Mouse (Mus musculus): Measurements from ENCODE around the gene Fxyd6. TPM values are rescaled to one million over a fixed set of nuclear protein-coding genes. Genes with fewer than 3 reads are reported as not detected.

The Fxyd6 gene
- total and polyA plus RNA-seq, 2 experiments = 0.46 to 0.56 TPM

GRCm38 (mm10) chr9:45444251-45444798 lies 74.3 kb downstream of the Fxyd6 start:
- H3K27ac ChIP-seq (replicated peaks; ENCODE audit: insufficient read depth, low read depth, low read length) = no peak overlapping the region
- H3K4me3 ChIP-seq (ENCODE audit: insufficient read depth, low read depth, low read length) = no peak overlapping the region
- TF ChIP-seq POLR2A (IDR thresholded peaks at IDR 0.05; ENCODE audit: extremely low read depth, insufficient read depth, low read length) (no peak), CTCF (IDR thresholded peaks at IDR 0.05; ENCODE audit: low read depth, low read length) (no peak)
- no peaks in the 10 kb centered on the region for H3K36me3 ChIP-seq (ENCODE audit: control insufficient read depth, insufficient read depth, low read length)
- no peak for DNase-seq (ENCODE audit: extremely low read depth, low read depth, low spot score)
- no peaks in the 10 kb centered on the region for H3K27me3 ChIP-seq (ENCODE audit: control insufficient read depth, insufficient read depth, low read length)
- H3K4me1 ChIP-seq (ENCODE audit: control insufficient read depth, insufficient read depth, low read length) = no peaks in the 10 kb centered on the region
- 71% methylated on average over 5 of the region's 5 CpGs for WGBS
- H3K79me2 ChIP-seq (ENCODE audit: control insufficient read depth, insufficient read depth, low read length) = no peaks in the 10 kb centered on the region
- H3K9ac ChIP-seq (ENCODE audit: low read depth, low read length) = no peak overlapping the region

Other genes starting within 250 kb of the Fxyd6 start
- 0.07 and 0.28 TPM in 2 replicates for gene Scn4b, start 231.8 kb upstream of the Fxyd6 start, total RNA-seq (2014; rRNA removed)
- gene Scn4b, start 231.8 kb upstream of the Fxyd6 start, polyA plus RNA-seq (2012; rRNA removed) = 0.02 and 0.07 TPM in 2 replicates
- gene BC049352, start 188.2 kb upstream of the Fxyd6 start, total RNA-seq (2014; rRNA removed) = 0.55 and 0.60 TPM in 2 replicates
- 0.17 and 0.44 TPM in 2 replicates for gene BC049352, start 188.2 kb upstream of the Fxyd6 start, polyA plus RNA-seq (2012; rRNA removed)
- 0.37 and 1.1 TPM in 2 replicates for gene Tmprss4, start 166.1 kb upstream of the Fxyd6 start, total RNA-seq (2014; rRNA removed)
- 0.14 and 0.43 TPM in 2 replicates for gene Tmprss4, start 166.1 kb upstream of the Fxyd6 start, polyA plus RNA-seq (2012; rRNA removed)
- 2.7 and 3.5 TPM in 2 replicates for gene Il10ra, start 101.0 kb upstream of the Fxyd6 start, total RNA-seq (2014; rRNA removed)
- 1.6 and 2.9 TPM in 2 replicates for gene Il10ra, start 101.0 kb upstream of the Fxyd6 start, polyA plus RNA-seq (2012; rRNA removed)
- not detected in 2 replicates for gene Tmprss13, start 51.1 kb upstream of the Fxyd6 start, total RNA-seq (2014; rRNA removed)
- not detected in 2 replicates for gene Tmprss13, start 51.1 kb upstream of the Fxyd6 start, polyA plus RNA-seq (2012; rRNA removed)
- gene Fxyd2, start 29.5 kb downstream of the Fxyd6 start, total RNA-seq (2014; rRNA removed) = 0.20 TPM in 1 of 2 replicates, not detected in the other
- gene Fxyd2, start 29.5 kb downstream of the Fxyd6 start, polyA plus RNA-seq (2012; rRNA removed) = 0.29 and 0.44 TPM in 2 replicates
- 0.07 and 0.09 TPM in 2 replicates for gene Dscaml1, start 56.4 kb downstream of the Fxyd6 start, total RNA-seq (2014; rRNA removed)
- gene Dscaml1, start 56.4 kb downstream of the Fxyd6 start, polyA plus RNA-seq (2012; rRNA removed) = 0.13 TPM in 1 of 2 replicates, not detected in the other

Data from liver, adult 2 months (tissue).